Mouse (Mus musculus): ENCODE results near the gene Pex16.
A peak's percentile ranks its signal among the peaks of the same experiment; 100 is the strongest.

Pex16 gene

DNA sequence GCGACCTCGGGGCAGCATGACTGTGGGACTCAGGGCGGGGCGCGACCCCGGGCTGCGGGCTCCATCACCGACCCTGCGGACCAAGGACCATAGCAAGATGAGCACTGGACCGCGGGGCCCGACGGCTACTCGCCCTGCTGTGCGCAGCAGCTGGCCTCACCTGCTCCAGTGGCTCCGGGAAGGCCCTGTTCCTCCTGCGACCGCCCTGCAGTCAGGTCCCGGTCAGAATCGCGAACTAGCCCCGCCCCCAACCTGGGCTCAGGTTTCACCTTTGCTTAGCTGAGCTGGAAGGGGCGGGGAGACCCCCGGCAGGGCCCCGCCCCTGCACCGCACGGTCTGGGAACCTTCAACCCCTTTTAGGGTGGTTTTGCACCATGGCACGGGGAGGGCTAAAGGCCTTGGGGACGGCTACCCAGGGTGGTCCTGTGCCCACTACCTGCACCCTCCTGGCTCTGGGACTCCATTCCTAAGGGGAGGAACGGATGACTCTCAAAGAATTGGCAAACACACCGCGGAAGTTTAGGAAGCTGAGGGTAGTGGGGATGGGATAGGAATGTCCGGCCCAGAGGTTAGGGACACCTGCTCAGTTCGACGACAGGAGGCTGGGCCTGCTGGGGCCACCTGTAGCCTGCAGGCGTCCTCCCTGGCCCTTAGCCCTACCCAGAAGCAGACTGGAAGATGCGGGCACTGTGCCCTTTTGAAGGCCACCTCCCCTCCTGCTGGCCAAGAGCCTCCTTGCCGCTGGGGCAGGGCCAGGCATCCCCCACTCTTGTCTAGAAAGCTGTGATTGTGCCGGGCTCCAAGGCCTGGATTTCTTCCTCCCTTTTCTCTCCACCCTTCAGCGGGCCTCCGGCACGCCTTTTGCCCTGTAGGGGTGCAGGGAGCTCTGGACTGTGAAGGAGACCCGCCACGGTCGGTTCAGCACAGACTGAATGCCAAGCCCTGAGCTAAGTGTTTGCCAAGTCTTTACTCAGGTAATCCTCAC lies 3.4 kb upstream of the Pex16 start:
- DNase-seq (ENCODE audit: low spot score in 2 of 2): no peak

- DNase-seq (ENCODE audit: low spot score in 2 of 2): no peak
These were observed 2.3 kb upstream of the Pex16 start for GRCm38 (mm10) chr2:92371971-92372690.

DNA sequence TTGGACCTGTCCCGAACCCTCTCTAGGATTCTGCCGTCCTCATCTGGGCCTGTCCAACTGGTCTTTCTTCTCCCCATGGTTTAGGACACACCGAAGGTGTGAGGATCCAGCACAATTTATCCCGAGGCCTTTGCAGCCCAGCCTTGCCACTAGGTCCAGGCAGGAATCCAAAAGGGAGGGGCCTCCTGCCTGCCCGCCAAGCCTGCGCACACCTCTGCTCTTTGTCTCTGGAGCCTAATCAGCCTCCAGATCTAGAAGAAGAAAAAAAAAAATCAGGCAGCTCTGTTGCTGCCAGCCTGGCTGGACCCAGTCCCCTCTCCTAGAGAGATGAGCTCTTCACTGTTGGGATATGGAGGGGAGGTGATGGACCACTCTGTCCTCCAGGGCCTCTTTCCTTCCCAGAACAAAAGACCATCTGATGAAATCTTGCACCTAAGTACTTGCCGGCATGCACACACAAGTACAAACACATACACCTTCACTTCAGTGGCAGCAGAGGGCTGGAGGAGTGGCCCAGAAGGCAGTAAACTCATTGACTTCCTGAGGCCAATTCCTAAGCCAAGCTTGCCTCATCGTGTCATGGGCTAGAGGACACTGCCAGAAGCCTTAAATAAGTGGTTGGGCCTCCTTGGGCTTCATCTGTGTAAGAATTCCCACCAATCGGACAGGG lies 1.6 kb upstream of the Pex16 start:
- no peak for DNase-seq (ENCODE audit: low spot score in 2 of 2)

DNA sequence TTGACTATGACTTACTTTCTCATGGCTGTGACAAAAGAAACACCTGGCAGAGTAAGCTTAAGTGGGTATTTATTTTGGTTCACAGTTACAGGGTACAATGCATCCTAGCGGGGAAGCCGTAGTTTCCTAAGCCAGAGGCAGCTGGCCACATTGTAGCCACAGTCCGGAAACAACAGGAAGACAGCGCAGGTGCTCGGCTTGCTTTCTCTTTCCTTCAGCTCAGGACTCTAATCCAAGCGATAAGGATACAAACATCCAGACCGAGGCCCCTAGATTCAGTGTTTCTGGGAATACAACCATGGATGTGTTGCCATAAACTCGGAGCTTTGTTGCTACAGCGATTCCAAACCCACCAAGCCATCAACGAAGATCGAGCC lies 1.1 kb upstream of the Pex16 start:
- no peak for DNase-seq (ENCODE audit: low spot score in 2 of 2)

DNA sequence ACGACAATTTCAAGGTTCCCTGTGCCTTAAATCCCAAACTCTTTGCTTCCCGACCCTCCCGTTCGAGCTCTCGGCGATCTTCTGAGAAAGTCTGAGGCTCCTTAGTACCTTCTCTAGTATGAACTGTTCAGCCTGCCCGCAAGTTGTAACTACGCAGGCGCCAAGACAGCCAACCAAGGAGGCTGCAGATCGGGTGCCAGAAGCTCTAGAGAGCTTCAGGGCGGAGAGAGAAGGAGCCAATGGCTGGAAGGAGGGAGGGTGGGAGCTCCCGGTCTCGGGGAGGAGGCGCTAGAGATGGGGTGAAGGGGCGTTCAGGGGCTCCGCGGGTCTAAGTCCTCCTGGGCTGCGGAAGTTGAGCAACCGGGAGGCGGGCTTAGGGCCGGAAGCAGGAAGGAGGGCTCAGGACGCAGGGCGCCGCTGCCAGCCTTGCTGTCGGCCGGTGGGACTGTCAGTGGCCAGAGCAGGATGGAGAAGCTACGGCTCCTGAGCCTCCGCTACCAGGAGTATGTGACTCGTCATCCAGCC lies 685 bp downstream of the Pex16 start:
- peak; percentile 97 to 99 for DNase-seq (ENCODE audit: low spot score in 2 of 2)

DNA sequence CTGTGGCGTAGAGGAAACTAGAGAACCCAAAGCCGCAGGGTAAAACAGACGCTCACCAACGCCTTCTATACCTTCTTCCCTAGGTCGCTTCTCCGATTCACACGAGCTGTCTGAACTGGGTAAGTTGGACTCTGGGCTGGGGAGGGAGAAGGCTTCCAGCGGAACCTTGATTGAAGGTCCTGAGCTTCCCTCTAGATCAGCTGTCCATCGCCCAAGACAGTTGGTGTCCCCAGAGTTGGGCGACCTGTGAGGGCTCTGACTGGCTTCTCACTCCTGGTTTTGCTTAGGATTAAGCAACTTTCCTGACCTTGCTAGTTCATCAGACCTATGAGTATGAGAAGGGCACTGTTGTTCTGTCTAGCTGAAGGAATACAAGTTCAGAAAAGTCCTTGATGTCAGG lies 1.3 kb downstream of the Pex16 start:
- DNase-seq (ENCODE audit: low spot score in 2 of 2): no peak

GRCm38 (mm10) chr2:92376300-92376699 lies 1.8 kb downstream of the Pex16 start:
- no peak for DNase-seq (ENCODE audit: low spot score in 2 of 2)

GRCm38 (mm10) chr2:92377320-92377719 lies 2.8 kb downstream of the Pex16 start:
- DNase-seq (ENCODE audit: low spot score in 2 of 2): no peak

DNA sequence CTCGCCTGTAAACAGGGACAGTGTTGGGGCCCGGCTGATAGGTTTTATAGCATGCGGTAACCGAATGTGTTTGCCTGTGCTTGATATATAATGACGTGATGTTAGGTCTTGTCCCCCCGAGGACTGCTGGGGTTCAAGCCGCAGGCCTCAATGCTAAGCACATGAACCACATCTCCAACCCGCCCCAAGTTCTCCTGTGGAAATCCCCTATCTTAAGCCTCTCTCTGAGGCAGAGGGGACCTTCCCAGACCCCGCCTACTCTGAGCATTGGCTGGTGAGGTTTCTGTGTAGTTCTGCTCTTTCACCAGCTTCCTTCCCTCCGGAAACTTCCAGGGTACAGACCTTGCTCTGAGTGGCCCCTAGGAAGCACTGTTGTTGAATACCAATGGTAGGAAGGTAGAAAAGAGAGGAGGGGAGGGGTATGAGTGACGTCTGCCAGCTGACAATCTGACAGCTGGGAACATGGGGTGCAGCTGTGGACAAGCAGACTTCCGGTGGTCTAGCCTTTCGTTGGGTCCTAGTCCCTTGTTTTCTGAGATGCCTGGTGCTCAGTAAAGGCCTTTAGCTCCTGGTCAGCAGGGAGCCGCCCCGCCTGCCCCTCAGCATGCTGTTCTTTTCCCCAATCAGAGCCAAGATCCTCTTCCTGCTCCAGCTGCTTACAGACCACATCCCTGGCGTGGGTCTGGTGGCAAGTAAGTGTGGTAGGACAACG lies 5.5 kb downstream of the Pex16 start:
- DNase-seq (ENCODE audit: low spot score in 2 of 2): no peak

- no peak for DNase-seq (ENCODE audit: low spot score in 2 of 2)
These were observed 6.1 kb downstream of the Pex16 start for GRCm38 (mm10) chr2:92380495-92381050.

DNA sequence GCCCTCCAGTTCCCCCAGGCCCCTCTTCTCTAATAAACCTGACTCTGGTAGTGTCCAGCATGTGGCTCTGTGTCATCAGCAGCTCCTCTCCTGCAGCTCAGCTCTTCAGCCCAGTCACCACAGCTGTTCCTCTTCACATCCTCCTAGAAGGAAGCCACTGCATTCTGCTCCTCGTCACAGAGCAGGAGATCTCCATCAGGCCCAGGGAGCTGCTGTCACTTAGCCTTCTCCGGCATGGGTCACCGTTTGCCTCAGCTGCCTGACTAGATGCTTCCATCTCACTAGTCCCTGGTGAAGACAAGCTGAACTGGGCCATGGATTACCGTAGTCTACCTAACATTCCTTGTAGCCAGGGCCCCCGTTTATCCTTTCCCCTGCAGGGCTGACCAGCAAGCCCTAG lies 6.7 kb downstream of the Pex16 start:
- DNase-seq (ENCODE audit: low spot score in 2 of 2): no peak

DNA sequence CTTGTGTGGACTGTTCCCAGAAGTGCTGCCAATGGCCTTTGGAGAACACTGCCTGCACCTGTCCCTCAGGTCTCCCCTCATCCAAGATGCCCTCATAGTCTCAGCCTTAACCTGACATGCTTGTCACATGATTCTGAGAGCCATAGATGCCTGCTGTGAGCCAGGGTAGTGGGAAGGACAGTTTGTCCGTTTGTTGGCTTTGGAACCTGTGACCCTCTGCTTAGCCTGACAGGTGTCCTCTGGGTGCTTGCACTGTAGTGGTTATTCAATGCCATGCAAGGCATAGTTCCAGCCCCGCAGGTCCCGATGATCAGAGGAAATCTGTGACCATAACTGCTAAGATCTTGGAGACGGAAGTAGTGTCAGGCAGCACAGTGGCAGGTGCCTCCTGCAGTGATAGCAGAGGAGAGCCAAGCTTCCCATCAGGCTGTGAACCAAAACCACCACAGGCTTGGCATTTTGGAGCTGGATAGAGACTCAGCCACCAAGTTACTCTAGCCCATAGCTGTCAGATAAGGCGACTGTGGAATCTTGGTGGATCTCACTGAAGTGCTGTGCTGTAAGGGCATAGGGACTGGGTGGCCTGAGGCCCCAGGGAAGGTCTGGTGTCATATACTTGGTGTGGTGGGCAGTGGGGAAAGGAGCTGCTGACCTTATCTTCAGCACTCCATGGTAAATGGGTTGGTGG lies 7.6 kb downstream of the Pex16 start, which contains the start of gene 1700029I15Rik:
Gene 1700029I15Rik, plus strand, starts transcription at position 638 of the 688 bp plus-strand sequence.
- DNase-seq (ENCODE audit: low spot score in 2 of 2): no peak

DNA sequence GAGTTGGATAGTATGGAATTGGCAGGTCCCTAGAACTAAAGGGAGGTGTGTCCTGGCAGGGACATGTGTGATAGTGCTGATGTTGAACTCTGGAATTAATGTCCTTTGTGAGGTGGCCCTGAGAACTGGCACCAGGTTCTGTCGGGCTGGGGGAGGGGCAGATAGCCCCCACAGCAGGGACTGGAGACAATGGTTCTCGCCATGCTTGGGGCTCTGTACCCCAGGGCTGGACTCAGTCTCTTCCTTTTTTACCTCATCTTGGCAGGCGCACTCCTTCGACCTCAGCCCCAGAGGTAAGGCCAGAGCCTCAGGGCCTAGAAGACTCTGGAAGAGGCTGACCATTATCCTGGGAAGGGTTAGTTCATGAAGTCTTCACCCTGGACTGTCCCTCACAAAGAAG lies 8.3 kb downstream of the Pex16 start:
- no peak for DNase-seq (ENCODE audit: low spot score in 2 of 2)

DNA sequence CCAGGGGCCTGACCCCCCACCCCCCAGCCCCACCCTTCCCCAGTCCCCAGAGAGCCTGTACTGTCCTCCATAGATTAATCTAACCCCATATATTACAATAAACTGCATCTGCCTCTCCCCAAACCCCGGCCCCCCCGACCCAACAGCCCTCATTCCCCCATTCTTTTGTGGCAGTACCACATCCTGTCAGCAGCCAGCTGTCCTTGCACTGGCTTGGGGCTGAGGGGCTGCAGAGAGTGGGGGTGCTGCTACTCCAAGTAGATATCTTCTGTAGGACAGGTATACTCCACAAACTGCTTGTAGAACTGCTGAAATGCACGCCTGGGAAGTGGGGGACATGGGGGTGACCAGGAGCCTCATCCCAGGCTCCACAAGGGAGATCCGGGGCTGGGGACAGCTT lies 9.6 kb downstream of the Pex16 start:
- no peak for DNase-seq (ENCODE audit: low spot score in 2 of 2)

- DNase-seq (ENCODE audit: low spot score in 2 of 2): no peak
These were observed 10.9 kb downstream of the Pex16 start for GRCm38 (mm10) chr2:92385113-92386051.

GRCm38 (mm10) chr2:92386821-92387570 lies 12.5 kb downstream of the Pex16 start:
- no peak for DNase-seq (ENCODE audit: low spot score in 2 of 2)

DNA sequence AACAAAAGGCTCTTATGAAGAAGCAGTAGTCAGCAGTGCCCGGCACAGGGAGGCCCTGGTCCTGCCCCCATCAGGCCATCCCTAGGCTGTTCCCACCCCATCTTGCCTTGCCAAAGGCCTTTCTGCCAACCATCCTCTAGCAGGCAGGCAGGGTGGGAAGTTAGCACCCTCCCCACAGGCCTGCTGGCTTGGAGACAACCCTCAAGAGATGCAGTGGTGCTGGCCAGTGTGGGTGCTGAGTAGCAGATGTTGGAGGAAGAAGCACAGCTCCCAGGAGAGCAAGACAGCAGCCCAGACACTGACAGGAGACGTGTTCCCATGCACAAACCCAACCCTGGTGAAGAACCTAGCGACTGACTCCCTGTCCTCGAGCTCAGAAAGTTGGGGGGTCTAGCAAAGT lies 13.2 kb downstream of the Pex16 start:
- no peak for DNase-seq (ENCODE audit: low spot score in 2 of 2)

DNA sequence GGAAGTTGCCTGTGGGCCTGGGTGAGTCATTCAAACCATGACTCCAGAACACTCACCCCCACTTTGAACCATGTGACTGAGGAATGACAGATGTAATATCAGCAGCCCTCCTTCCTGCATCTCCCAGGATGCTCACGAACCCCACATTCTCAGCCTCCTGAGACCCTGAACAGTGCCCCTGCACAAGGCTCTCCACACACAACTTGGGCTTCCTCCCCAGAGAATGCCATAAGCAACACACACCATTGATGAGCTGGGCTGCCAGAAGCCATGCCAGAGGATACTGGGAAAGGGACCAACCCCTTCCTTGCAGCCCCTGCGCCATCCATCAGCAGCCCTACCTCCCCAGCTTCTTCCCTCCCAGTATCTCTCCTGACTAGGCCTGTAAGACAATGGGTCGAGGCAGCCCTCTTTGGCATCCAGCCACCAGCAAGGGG lies 13.6 kb downstream of the Pex16 start:
- no peak for DNase-seq (ENCODE audit: low spot score in 2 of 2)
